17 mouse cellular contexts compared by ENCODE assay signal in the genomic region with DNA sequence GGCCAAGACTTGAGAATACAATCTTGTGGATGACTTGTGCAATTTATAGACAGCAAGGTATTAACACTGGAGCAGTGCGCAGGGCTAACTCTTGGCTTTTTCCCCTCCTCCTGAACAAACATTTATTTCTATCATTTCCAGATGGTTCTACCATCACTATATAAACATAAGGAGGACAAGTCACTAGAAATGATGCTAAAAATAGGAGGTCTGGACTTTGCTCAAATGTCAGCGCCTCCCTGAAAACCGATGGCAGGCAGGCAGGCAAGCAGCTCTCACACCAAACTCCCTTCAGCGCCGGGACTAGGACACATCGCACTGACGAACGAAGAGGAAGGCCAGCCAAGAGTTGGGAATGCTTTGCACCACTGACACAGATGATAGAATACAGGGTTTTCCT. TPM values are rescaled to one million over a fixed set of nuclear protein-coding genes. Genes with fewer than 3 reads are reported as not detected.
DNase-seq lines count a peak whose midpoint lies in the region; ATAC-seq and TF ChIP-seq lines count a peak whose summit lies in the region.
"Had no signal": no experiment of that assay in that cellular context is flagged by ENCODE, and none has a peak within 500 bp of the region (broad histone marks: within the 10 kb centered on the region; RNA-seq: fewer than 3 reads in every experiment).

No protein-coding gene starts in this region.

- no peaks in the 10 kb centered on the region for H3K9me3 ChIP-seq in lung, embryonic 16.5 days (ENCODE audit: control insufficient read depth, low read length)
- H3K9me3 ChIP-seq in heart, postnatal 0 days (replicated peaks; ENCODE audit: control insufficient read depth, low read length), result no peaks in the 10 kb centered on the region
- no peaks in the 10 kb centered on the region for H3K9me3 ChIP-seq in stomach, postnatal 0 days (ENCODE audit: control insufficient read depth, low read length)
- H3K9me3 ChIP-seq in midbrain, embryonic 14.5 days (ENCODE audit: control insufficient read depth, low read length), result no peaks in the 10 kb centered on the region
- H3K9me3 ChIP-seq: megakaryocyte, embryonic 14.5 days; neural tube, embryonic 12.5 days had no signal

- peaks cover 17% of the 10 kb centered on the region for H3K4me1 ChIP-seq in lung, embryonic 16.5 days (replicated peaks; ENCODE audit: control insufficient read depth, insufficient read depth, low read length)
- peaks cover 43% of the 10 kb centered on the region for H3K4me1 ChIP-seq in heart, postnatal 0 days (ENCODE audit: control insufficient read depth, insufficient read depth)
- no peaks in the 10 kb centered on the region for H3K4me1 ChIP-seq in stomach, postnatal 0 days (replicated peaks; ENCODE audit: control insufficient read depth, insufficient read depth)
- no peaks in the 10 kb centered on the region for H3K4me1 ChIP-seq in midbrain, embryonic 14.5 days (ENCODE audit: control insufficient read depth, insufficient read depth, low read length)
- H3K4me1 ChIP-seq: neural tube, embryonic 12.5 days had no signal

- no peaks in the 10 kb centered on the region for H3K36me3 ChIP-seq in lung, embryonic 16.5 days (ENCODE audit: control insufficient read depth, insufficient read depth, low read length)
- H3K36me3 ChIP-seq in heart, postnatal 0 days (replicated peaks; ENCODE audit: control insufficient read depth, insufficient read depth, low read length), result 0 out of 2 replicates have a peak, but pooled peaks cover 4% of the 10 kb centered on the region
- no peaks in the 10 kb centered on the region for H3K36me3 ChIP-seq in stomach, postnatal 0 days (ENCODE audit: control insufficient read depth, insufficient read depth, low read length)
- peaks cover 50% of the 10 kb centered on the region for H3K36me3 ChIP-seq in midbrain, embryonic 14.5 days (ENCODE audit: control insufficient read depth, insufficient read depth, low read length)

- peak; percentile 83 for ATAC-seq in lung, embryonic 16.5 days (ENCODE audit: low read depth)
- peak; percentile 91 for ATAC-seq in heart, postnatal 0 days (ENCODE audit: insufficient read depth, low read depth)
- peak; percentile 35; the same call in 1 of the 2 replicates for ATAC-seq in stomach, postnatal 0 days (ENCODE audit: low FRiP score, low TSS enrichment)
- ATAC-seq in midbrain, embryonic 14.5 days (ENCODE audit: low FRiP score, low TSS enrichment), result no peak

- no peak for TF ChIP-seq CTCF in heart, postnatal 0 days (IDR thresholded peaks at IDR 0.05; ENCODE audit: low read depth)
- no peak for TF ChIP-seq CTCF in stomach, postnatal 0 days (IDR thresholded peaks at IDR 0.05; ENCODE audit: low read depth)

- no peak overlapping the region for H3K9ac ChIP-seq in lung, embryonic 16.5 days (ENCODE audit: low read length)
- no peak overlapping the region for H3K9ac ChIP-seq in heart, postnatal 0 days (replicated peaks; ENCODE audit: low read depth, low read length)
- no peak overlapping the region for H3K9ac ChIP-seq in stomach, postnatal 0 days (ENCODE audit: low read length)
- no peak overlapping the region for H3K9ac ChIP-seq in midbrain, embryonic 14.5 days (replicated peaks; ENCODE audit: low read length)
- H3K9ac ChIP-seq: neural tube, embryonic 12.5 days had no signal

- peak; percentile 28 for DNase-seq in gastrocnemius, adult 18-20 months (ENCODE audit: low spot score)
- no peak for DNase-seq in gastrocnemius, postnatal 36 days
- DNase-seq in lung, postnatal 14 days, result no peak
- peak; percentile 94 for DNase-seq in heart, postnatal 0 days (ENCODE audit: low spot score)
- peak; percentile 30 for DNase-seq in stomach, postnatal 0 days (ENCODE audit: low spot score)
- DNase-seq in testis, postnatal 14 days (ENCODE audit: low spot score), result no peak
- DNase-seq in midbrain, embryonic 14.5 days, result no peak
- DNase-seq: adrenal gland, adult 8-10 months; cerebellum, adult 11-12 months; gastrocnemius, postnatal 10 days; kidney, adult 8-10 months; right cerebral cortex, postnatal 4 days had no signal

- WGBS in lung, embryonic 16.5 days, result 48% methylated on average over 8 of the region's 8 CpGs
- 22% methylated on average over 8 of the region's 8 CpGs for WGBS in heart, postnatal 0 days
- 15% methylated on average over 8 of the region's 8 CpGs for WGBS in stomach, postnatal 0 days
- WGBS in midbrain, embryonic 14.5 days, result 90% methylated on average over 8 of the region's 8 CpGs

- no peak overlapping the region for H3K4me2 ChIP-seq in lung, embryonic 16.5 days (ENCODE audit: low read depth, low read length)
- H3K4me2 ChIP-seq in heart, postnatal 0 days (ENCODE audit: low read depth, low read length), result peak overlapping the region; percentile 40
- no peak overlapping the region for H3K4me2 ChIP-seq in stomach, postnatal 0 days (replicated peaks; ENCODE audit: low read depth)
- no peak overlapping the region for H3K4me2 ChIP-seq in midbrain, embryonic 14.5 days (ENCODE audit: low read length)
- H3K4me2 ChIP-seq: neural tube, embryonic 12.5 days had no signal

- TF ChIP-seq EP300 in heart, postnatal 0 days (IDR thresholded peaks at IDR 0.05; ENCODE audit: low read depth), result peak; percentile 48; the same call in 1 of the 2 replicates
- TF ChIP-seq EP300 in stomach, postnatal 0 days (optimal IDR thresholded peaks at IDR 0.05), result no peak

- intact Hi-C loops in gastrocnemius, postnatal 36 days (cut with DNase I), result no loop called here

- no peak overlapping the region for H3K4me3 ChIP-seq in lung, embryonic 16.5 days (ENCODE audit: low read length)
- no peak overlapping the region for H3K4me3 ChIP-seq in heart, postnatal 0 days (ENCODE audit: low read depth, low read length)
- H3K4me3 ChIP-seq in stomach, postnatal 0 days (ENCODE audit: low read depth, low read length), result no peak overlapping the region
- no peak overlapping the region for H3K4me3 ChIP-seq in midbrain, embryonic 14.5 days (replicated peaks; ENCODE audit: low read depth, low read length)
- H3K4me3 ChIP-seq: erythroblast, embryonic 14.5 days; left cerebral cortex, adult 2 months; megakaryocyte, embryonic 14.5 days; neural tube, embryonic 12.5 days had no signal

- peak overlapping the region; percentile 17; the same call in 1 of the 2 replicates for H3K27ac ChIP-seq in lung, embryonic 16.5 days (ENCODE audit: low read length)
- peak overlapping the region; percentile 86 for H3K27ac ChIP-seq in heart, postnatal 0 days (ENCODE audit: low read depth)
- H3K27ac ChIP-seq in stomach, postnatal 0 days (replicated peaks), result peak overlapping the region; percentile 73
- H3K27ac ChIP-seq in midbrain, embryonic 14.5 days (replicated peaks; ENCODE audit: low read depth, low read length), result no peak overlapping the region
- H3K27ac ChIP-seq: left cerebral cortex, adult 2 months; neural tube, embryonic 12.5 days had no signal

- H3K27me3 ChIP-seq in lung, embryonic 16.5 days (ENCODE audit: control insufficient read depth, insufficient read depth, low read depth, low read length), result no peaks in the 10 kb centered on the region
- H3K27me3 ChIP-seq in heart, postnatal 0 days (ENCODE audit: control insufficient read depth, insufficient read depth, low read length), result no peaks in the 10 kb centered on the region
- no peaks in the 10 kb centered on the region for H3K27me3 ChIP-seq in stomach, postnatal 0 days (ENCODE audit: control insufficient read depth, insufficient read depth, low read length)
- H3K27me3 ChIP-seq in midbrain, embryonic 14.5 days (ENCODE audit: control insufficient read depth, insufficient read depth, low read length), result no peaks in the 10 kb centered on the region
- H3K27me3 ChIP-seq: megakaryocyte, embryonic 14.5 days; neural tube, embryonic 12.5 days had no signal

RNA-seq across cellular contexts. Expression of gene Vps53, which starts 54.1 kb away (rescaled TPM):
- total RNA-seq in gastrocnemius, adult 18-20 months (2021), result 10 to 100 TPM; 20.8 to 23.6 TPM
- 10 to 100 TPM; 20.2 TPM for total RNA-seq in gastrocnemius, postnatal 36 days (2021)
- 36.9 and 39.0 TPM in 2 replicates for polyA plus RNA-seq in lung, embryonic 16.5 days (2015; fragmentation: Nextera tagmentation; extraction: Ambion mirVana)
- 22.8 and 40.6 TPM in 2 replicates for total RNA-seq in heart, postnatal 0 days (2014; rRNA removed; ENCODE audit: low replicate concordance)
- 24.1 and 25.2 TPM in 2 replicates for polyA plus RNA-seq in heart, postnatal 0 days (2015; fragmentation: Nextera tagmentation; extraction: Ambion mirVana)
- polyA plus RNA-seq in stomach, postnatal 0 days (2015; fragmentation: Nextera tagmentation; extraction: Ambion mirVana), result 42.9 and 43.8 TPM in 2 replicates
- 65.6 and 66.8 TPM in 2 replicates for polyA plus RNA-seq in midbrain, embryonic 14.5 days (2014; fragmentation: Nextera tagmentation; extraction: Ambion mirVana)

RNA-seq across cellular contexts. Expression of gene Fam57a, which starts 54.1 kb away (rescaled TPM):
- 1 to 10 TPM; 1.4 to 2.0 TPM for total RNA-seq in gastrocnemius, adult 18-20 months (2021)
- total RNA-seq in gastrocnemius, postnatal 36 days (2021), result 1 to 10 TPM; 1.8 TPM
- 36.9 and 38.8 TPM in 2 replicates for polyA plus RNA-seq in lung, embryonic 16.5 days (2015; fragmentation: Nextera tagmentation; extraction: Ambion mirVana)
- 13.8 and 14.8 TPM in 2 replicates for total RNA-seq in heart, postnatal 0 days (2014; rRNA removed; ENCODE audit: low replicate concordance)
- polyA plus RNA-seq in heart, postnatal 0 days (2015; fragmentation: Nextera tagmentation; extraction: Ambion mirVana), result 10.5 TPM in 2 replicates
- 328 and 372 TPM in 2 replicates for polyA plus RNA-seq in stomach, postnatal 0 days (2015; fragmentation: Nextera tagmentation; extraction: Ambion mirVana)
- polyA plus RNA-seq in midbrain, embryonic 14.5 days (2014; fragmentation: Nextera tagmentation; extraction: Ambion mirVana), result 25.7 and 27.3 TPM in 2 replicates
- polyA plus RNA-seq: erythroblast, embryonic 14.5 days had no signal

Comparison
In these comparisons a context has a peak if more than half of its experiments do, and no peak if none do; other contexts are left out.
1. DNase-seq: peak in gastrocnemius, adult 18-20 months (single experiment), heart, postnatal 0 days (single experiment) and stomach, postnatal 0 days (single experiment); none in gastrocnemius, postnatal 36 days (0 of 2), lung, postnatal 14 days (single experiment), testis, postnatal 14 days (single experiment) and midbrain, embryonic 14.5 days (single experiment).